In genomic region chr10:60124078-60124477, GRCm38 (mm10) we compare ENCODE assay signal across 8 mouse cellular contexts. TPM values are rescaled to one million over a fixed set of nuclear protein-coding genes. Genes with fewer than 3 reads are reported as not detected.
DNase-seq lines count a peak whose midpoint lies in the region; ATAC-seq and TF ChIP-seq lines count a peak whose summit lies in the region.

No protein-coding gene starts in this region.

- H3K79me2 ChIP-seq in liver, adult 2 months (ENCODE audit: control insufficient read depth, insufficient read depth, low read length) = no peaks in the 10 kb centered on the region

- no peak overlapping the region for H3K27ac ChIP-seq in liver, adult 2 months (replicated peaks; ENCODE audit: insufficient read depth, low read depth, low read length)
- no peak overlapping the region for H3K27ac ChIP-seq in liver, embryonic 12.5 days
- no peak overlapping the region for H3K27ac ChIP-seq in small intestine, adult 2 months (ENCODE audit: insufficient read depth, low read depth, low read length)

- no peaks in the 10 kb centered on the region for H3K9me3 ChIP-seq in liver, embryonic 12.5 days (replicated peaks)

- no peak overlapping the region for H3K9ac ChIP-seq in liver, adult 2 months (ENCODE audit: low read depth, low read length)
- no peak overlapping the region for H3K9ac ChIP-seq in liver, embryonic 12.5 days

- H3K4me3 ChIP-seq in liver, adult 2 months (ENCODE audit: insufficient read depth, low read depth, low read length) = no peak overlapping the region
- H3K4me3 ChIP-seq in liver, embryonic 12.5 days = no peak overlapping the region
- no peak overlapping the region for H3K4me3 ChIP-seq in small intestine, adult 2 months (ENCODE audit: low read depth, low read length)

- DNase-seq in cerebellum, postnatal 14 days = peak; percentile 54 to 70
- no peak for DNase-seq in cerebellum, adult 8-10 months
- DNase-seq in liver, adult 2 months (ENCODE audit: extremely low read depth, low read depth, low spot score) = no peak
- DNase-seq in ZHBTc4 (ENCODE audit: low read depth, low spot score) = peak; percentile 88
- DNase-seq in cerebellum, adult 9-11 months = no peak

- no peaks in the 10 kb centered on the region for H3K27me3 ChIP-seq in liver, adult 2 months (ENCODE audit: control insufficient read depth, insufficient read depth, low read length)
- H3K27me3 ChIP-seq in liver, embryonic 12.5 days (replicated peaks) = peaks cover 27% of the 10 kb centered on the region
- H3K27me3 ChIP-seq in small intestine, adult 2 months (ENCODE audit: control insufficient read depth, insufficient read depth, low read length) = no peaks in the 10 kb centered on the region

- no peak overlapping the region for H3K4me2 ChIP-seq in liver, embryonic 12.5 days

- TF ChIP-seq POLR2A in liver, adult 2 months (IDR thresholded peaks at IDR 0.05; ENCODE audit: extremely low read depth, insufficient read depth, low read length) = no peak
- TF ChIP-seq POLR2A in small intestine, adult 2 months (IDR thresholded peaks at IDR 0.05; ENCODE audit: low read depth, low read length) = no peak

- WGBS in liver, adult 2 months = 70% methylated on average over 6 of the region's 6 CpGs
- WGBS in liver, embryonic 12.5 days (ENCODE audit: insufficient replicate concordance) = 57% methylated on average over 6 of the region's 6 CpGs
- WGBS in small intestine, adult 2 months = 68% methylated on average over 6 of the region's 6 CpGs

- ATAC-seq in liver, embryonic 12.5 days = no peak
- no peak for ATAC-seq in megakaryocyte-erythroid progenitor cell, adult 5-6 weeks (replicated peaks; ENCODE audit: low FRiP score, low TSS enrichment, poor library complexity, severe bottlenecking)

- no peaks in the 10 kb centered on the region for H3K4me1 ChIP-seq in liver, adult 2 months (ENCODE audit: control insufficient read depth, insufficient read depth, low read length)
- peaks cover 7% of the 10 kb centered on the region; the same call in 1 of the 2 replicates for H3K4me1 ChIP-seq in liver, embryonic 12.5 days
- H3K4me1 ChIP-seq in small intestine, adult 2 months (ENCODE audit: control insufficient read depth, insufficient read depth, insufficient read length, low read length) = no peaks in the 10 kb centered on the region

- TF ChIP-seq CTCF in liver, adult 2 months (IDR thresholded peaks at IDR 0.05; ENCODE audit: low read depth, low read length) = peak; percentile 64
- TF ChIP-seq CTCF in small intestine, adult 2 months (IDR thresholded peaks at IDR 0.05; ENCODE audit: extremely low read depth, insufficient read length, insufficient replicate concordance, low read depth, low read length) = peak; percentile 58; the same call in 1 of the 2 replicates

- no peaks in the 10 kb centered on the region for H3K36me3 ChIP-seq in liver, adult 2 months (ENCODE audit: control insufficient read depth, insufficient read depth, low read length)
- no peaks in the 10 kb centered on the region for H3K36me3 ChIP-seq in liver, embryonic 12.5 days
- no peaks in the 10 kb centered on the region for H3K36me3 ChIP-seq in small intestine, adult 2 months (ENCODE audit: control insufficient read depth, insufficient read depth, low read length)

RNA-seq across cellular contexts. Expression of gene Spock2, which starts 18.1 kb away (rescaled TPM):
- 0.18 and 0.40 TPM in 2 replicates for total RNA-seq in liver, adult 2 months (2014; rRNA removed)
- polyA plus RNA-seq in liver, adult 2 months (2012; rRNA removed) = 0.34 and 0.40 TPM in 2 replicates
- polyA plus RNA-seq in liver, embryonic 12.5 days (2016; fragmentation: Nextera tagmentation; extraction: Ambion mirVana) = 0.10 and 0.13 TPM in 2 replicates
- 2.6 and 2.8 TPM in 2 replicates for polyA plus RNA-seq in small intestine, adult 2 months (2012; rRNA removed)
- total RNA-seq in megakaryocyte-erythroid progenitor cell, adult 5-6 weeks (2014; fragmentation: Nextera tagmentation) = 0.11 and 0.57 TPM in 2 replicates
- 0.15 and 0.33 TPM in 2 replicates for total RNA-seq in megakaryocyte-erythroid progenitor cell, adult 5-6 weeks (2017)

Comparison
In these comparisons a context has a peak if more than half of its experiments do, and no peak if none do; other contexts are left out.
1. DNase-seq: peak in cerebellum, postnatal 14 days (2 of 2) and ZHBTc4 (single experiment); none in cerebellum, adult 8-10 months (single experiment), liver, adult 2 months (single experiment) and cerebellum, adult 9-11 months (single experiment).